Mouse (Mus musculus) myocyte (in vitro differentiated cells): ENCODE results near the gene Rorc.

ENCODE experiments used
- CEBPB ChIP-seq: IDR thresholded peaks from 2 replicates; pipeline ENCODE4 v1.6.1; 2011; ENCODE audit warnings: mild to moderate bottlenecking, moderate library complexity; ENCODE audit not compliant: poor library complexity, insufficient read depth, severe bottlenecking
- E2F4 ChIP-seq: IDR thresholded peaks from one replicate; pipeline ENCODE4 v1.6.1; 2011; ENCODE audit warnings: mild to moderate bottlenecking, control low read depth, moderate library complexity; ENCODE audit not compliant: insufficient read depth
- MAX ChIP-seq: IDR thresholded peaks from one replicate; pipeline ENCODE4 v1.6.1; 2011; ENCODE audit warnings: low read depth, mild to moderate bottlenecking, control low read depth
- MYOD1 ChIP-seq, 3 experiments: IDR thresholded peaks; one replicate each; pipeline ENCODE4 v1.6.1; 2011; ENCODE audit warnings: control low read depth in 2 of 3, low read depth in 2 of 3, mild to moderate bottlenecking in 2 of 3, moderate library complexity in 1 of 3; ENCODE audit not compliant: insufficient read length in 2 of 3, control insufficient read depth in 1 of 3
- MYOG ChIP-seq, 3 experiments: IDR thresholded peaks; one replicate each; pipeline ENCODE4 v1.6.1; 2011; ENCODE audit warnings: control low read depth in 2 of 3, low read depth in 2 of 3, mild to moderate bottlenecking in 2 of 3; ENCODE audit not compliant: insufficient read length in 2 of 3, control insufficient read depth in 1 of 3, insufficient read depth in 1 of 3
- POLR2A ChIP-seq: IDR thresholded peaks from one replicate; pipeline ENCODE4 v1.6.1; 2011; ENCODE audit warnings: low read depth, mild to moderate bottlenecking, control low read depth, moderate library complexity; ENCODE audit not compliant: insufficient read length
- POLR2AphosphoS2 ChIP-seq: IDR thresholded peaks from one replicate; pipeline ENCODE4 v1.6.1; 2011; ENCODE audit warnings: low read depth, control low read depth; ENCODE audit not compliant: insufficient read length
- REST ChIP-seq: IDR thresholded peaks from one replicate; pipeline ENCODE4 v1.6.1; 2011; ENCODE audit warnings: mild to moderate bottlenecking, control low read depth, moderate library complexity; ENCODE audit not compliant: insufficient read depth, insufficient read length
- TCF12 ChIP-seq: IDR thresholded peaks from one replicate; pipeline ENCODE4 v1.6.1; 2011; ENCODE audit warnings: mild to moderate bottlenecking, control low read depth; ENCODE audit not compliant: poor library complexity, insufficient read depth, severe bottlenecking
- TCF3 ChIP-seq: IDR thresholded peaks from one replicate; pipeline ENCODE4 v1.6.1; 2011; ENCODE audit warnings: low read depth, control low read depth; ENCODE audit not compliant: insufficient read length
- USF1 ChIP-seq: IDR thresholded peaks from one replicate; pipeline ENCODE4 v1.6.1; 2011; ENCODE audit warnings: low read depth, mild to moderate bottlenecking, control low read depth, moderate library complexity

DNA sequence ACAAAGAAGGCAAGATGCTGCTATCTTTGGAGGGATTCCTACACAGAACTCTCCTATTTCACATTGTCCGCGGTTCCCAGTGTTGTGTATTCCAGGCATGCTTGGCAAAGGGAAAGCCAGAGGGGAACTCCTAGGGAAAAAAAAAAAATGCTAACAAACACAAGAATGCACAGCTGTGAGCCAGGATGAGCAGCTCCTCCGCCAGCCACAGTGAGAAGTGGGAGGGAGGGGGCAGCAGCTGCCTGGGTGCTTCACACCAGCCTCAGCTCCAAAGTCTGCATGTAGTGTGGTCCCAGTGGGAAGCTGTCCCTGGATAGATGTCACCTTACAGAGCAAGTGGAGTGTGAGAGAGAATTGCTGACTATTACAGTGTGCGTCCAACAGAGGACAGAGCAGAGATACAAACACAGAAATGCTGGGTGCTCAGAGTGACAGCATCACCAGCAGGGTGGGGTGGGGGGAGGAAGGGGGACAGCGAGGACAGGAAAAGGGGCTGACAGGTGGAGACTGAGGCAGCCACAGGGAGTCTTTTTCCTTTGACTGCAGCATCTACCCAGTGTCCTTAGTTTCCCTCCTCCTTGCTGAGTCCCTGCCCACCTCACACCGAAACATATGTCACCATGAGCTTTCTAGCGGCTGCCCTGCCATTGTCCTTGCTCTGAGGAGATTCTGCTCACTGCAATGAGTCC is 31.9 kb downstream of the Rorc start:
- TF ChIP-seq POLR2AphosphoS2 (no peak), TCF12 (peak; percentile 65), MYOD1 (IDR thresholded peaks at IDR 0.05; ENCODE audit: control insufficient read depth in 1 of 3, insufficient read length in 2 of 3, low read depth in 2 of 3) (peak; percentile 36 to 97 (median 92)), POLR2A (no peak), CEBPB (no peak), TCF3 (peak; percentile 63), USF1 (no peak), MAX (no peak), E2F4 (no peak), REST (no peak), MYOG (IDR thresholded peaks at IDR 0.05; ENCODE audit: control insufficient read depth in 1 of 3, insufficient read depth in 1 of 3, insufficient read length in 2 of 3, low read depth in 2 of 3) (peak; percentile 22 to 97 (median 96))
